Mouse (Mus musculus): Measurements from ENCODE around the gene Fmn2.

Gene Fmn2

GRCm38 (mm10) chr1:174501661-174502030 is at the start of gene Fmn2:
Gene Fmn2, plus strand, starts transcription at chr1:174501825.
- DNase-seq (ENCODE audit: low read depth, low spot score): peak; percentile 29

DNA sequence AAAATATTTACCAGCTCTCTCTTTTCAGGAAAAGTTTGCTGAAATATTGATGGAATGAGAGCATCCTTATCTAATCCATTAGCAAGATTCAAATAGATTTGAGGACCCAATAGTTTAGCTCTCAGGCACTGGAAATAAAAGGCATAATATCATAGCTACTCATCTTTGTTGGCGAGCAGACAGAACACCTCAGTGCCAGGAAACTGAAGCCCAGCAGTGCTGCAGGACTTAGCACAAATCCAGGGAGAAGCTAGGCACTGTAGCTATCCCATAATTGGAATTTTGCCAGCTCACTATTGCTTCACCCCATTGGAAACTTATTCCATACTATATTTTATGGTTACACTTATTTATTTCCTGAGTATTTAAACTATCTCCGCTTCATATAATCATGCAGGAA is 46.5 kb upstream of the Fmn2 start:
- no peak for DNase-seq (ENCODE audit: low read depth, low spot score)

DNA sequence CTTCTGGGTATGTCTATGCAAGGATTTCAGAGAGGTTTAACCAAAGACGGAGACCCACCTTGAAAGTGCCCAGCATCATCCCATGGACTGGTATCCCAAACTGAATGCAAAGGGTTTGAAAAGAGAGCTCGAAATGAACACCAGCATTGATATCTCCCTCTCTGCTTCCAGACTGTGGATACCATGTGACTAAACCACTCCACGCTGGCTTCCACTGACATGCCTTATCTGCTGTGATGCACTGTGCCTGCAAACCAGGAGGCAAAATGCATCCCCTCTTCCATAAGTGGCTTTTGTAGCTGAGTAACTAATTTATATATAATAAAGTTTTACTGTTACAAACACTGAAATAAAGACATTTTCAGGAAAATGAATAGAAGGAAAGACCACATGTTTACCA is 36.2 kb upstream of the Fmn2 start:
- no peak for DNase-seq (ENCODE audit: low read depth, low spot score)

DNA sequence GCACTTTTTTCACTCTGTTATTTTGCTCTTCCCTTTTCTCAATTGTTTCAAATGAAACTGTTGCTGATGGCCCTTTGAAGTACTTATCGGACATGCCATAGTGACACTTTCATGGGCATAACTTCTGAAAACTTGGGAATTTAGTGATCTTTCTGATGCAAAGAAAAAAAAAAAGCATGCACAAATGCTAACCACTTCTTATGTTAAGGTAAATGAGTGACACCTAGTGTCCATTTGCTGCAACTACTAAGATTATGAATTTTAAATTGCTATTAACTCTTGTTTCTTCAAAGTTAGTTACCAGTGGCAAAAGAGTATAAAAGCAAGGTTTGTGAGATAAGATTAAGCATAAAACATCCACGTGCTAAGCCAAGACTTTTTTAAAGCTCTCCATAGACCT is 35.4 kb upstream of the Fmn2 start:
- no peak for DNase-seq (ENCODE audit: low read depth, low spot score)

- DNase-seq (ENCODE audit: low read depth, low spot score): peak; percentile 13
Measured at GRCm38 (mm10) chr1:174469736-174470135, 31.9 kb upstream of the Fmn2 start.

GRCm38 (mm10) chr1:174482567-174482966 is 19.1 kb upstream of the Fmn2 start:
- no peak for DNase-seq (ENCODE audit: low read depth, low spot score)

GRCm38 (mm10) chr1:174500064-174500463 is 1.6 kb upstream of the Fmn2 start:
- no peak for DNase-seq (ENCODE audit: low read depth, low spot score)

DNA sequence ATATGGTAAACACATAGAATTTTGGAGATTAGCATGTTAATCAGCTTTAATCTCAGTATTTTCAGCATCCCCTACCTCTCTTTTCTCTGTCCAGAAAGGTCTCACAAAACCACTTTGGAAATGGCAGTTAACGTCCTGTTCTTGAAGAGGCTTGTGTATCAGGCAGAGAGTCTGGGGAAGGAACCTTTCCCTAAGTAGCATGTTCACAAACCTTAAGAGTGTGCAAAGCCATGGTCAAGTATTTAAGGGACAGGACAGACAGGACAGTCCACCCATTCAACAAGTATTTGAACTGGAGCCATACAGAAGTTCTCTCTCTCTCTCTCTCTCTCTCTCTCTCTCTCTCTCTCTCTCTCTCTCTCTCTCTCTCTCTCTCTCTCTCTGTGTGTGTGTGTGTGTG is 614 bp upstream of the Fmn2 start:
- DNase-seq (ENCODE audit: low read depth, low spot score): no peak

DNA sequence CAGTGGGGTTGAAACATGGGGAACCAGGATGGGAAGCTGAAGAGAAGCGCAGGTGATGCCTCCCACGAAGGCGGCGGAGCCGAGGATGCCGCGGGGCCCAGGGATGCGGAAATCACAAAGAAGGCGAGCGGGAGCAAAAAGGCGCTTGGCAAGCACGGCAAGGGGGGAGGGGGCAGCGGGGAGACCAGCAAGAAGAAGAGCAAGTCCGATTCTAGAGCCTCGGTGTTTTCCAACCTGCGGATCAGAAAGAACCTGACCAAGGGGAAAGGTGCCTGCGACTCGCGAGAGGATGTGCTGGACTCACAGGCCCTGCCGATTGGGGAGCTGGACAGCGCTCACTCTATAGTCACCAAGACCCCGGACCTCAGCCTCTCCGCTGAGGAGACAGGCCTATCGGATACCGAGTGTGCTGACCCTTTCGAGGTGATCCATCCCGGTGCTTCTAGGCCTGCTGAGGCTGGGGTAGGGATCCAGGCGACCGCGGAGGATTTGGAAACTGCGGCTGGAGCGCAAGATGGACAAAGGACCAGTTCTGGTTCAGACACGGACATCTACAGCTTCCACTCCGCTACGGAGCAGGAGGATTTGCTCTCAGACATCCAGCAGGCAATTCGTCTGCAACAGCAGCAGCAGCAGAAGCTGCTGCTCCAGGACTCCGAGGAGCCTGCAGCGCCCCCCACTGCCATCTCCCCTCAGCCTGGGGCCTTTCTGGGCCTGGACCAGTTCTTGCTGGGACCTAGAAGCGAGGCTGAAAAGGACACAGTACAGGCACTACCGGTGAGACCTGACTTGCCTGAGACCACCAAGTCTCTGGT is 613 bp downstream of the Fmn2 start:
- DNase-seq (ENCODE audit: low read depth, low spot score): no peak

- DNase-seq (ENCODE audit: low read depth, low spot score): no peak
Measured at GRCm38 (mm10) chr1:174502846-174503745, 1.5 kb downstream of the Fmn2 start.

- no peak for DNase-seq (ENCODE audit: low read depth, low spot score)
Measured at GRCm38 (mm10) chr1:174508571-174509110, 7.0 kb downstream of the Fmn2 start.

- no peak for DNase-seq (ENCODE audit: low read depth, low spot score)
Measured at GRCm38 (mm10) chr1:174513419-174513818, 11.8 kb downstream of the Fmn2 start.

DNA sequence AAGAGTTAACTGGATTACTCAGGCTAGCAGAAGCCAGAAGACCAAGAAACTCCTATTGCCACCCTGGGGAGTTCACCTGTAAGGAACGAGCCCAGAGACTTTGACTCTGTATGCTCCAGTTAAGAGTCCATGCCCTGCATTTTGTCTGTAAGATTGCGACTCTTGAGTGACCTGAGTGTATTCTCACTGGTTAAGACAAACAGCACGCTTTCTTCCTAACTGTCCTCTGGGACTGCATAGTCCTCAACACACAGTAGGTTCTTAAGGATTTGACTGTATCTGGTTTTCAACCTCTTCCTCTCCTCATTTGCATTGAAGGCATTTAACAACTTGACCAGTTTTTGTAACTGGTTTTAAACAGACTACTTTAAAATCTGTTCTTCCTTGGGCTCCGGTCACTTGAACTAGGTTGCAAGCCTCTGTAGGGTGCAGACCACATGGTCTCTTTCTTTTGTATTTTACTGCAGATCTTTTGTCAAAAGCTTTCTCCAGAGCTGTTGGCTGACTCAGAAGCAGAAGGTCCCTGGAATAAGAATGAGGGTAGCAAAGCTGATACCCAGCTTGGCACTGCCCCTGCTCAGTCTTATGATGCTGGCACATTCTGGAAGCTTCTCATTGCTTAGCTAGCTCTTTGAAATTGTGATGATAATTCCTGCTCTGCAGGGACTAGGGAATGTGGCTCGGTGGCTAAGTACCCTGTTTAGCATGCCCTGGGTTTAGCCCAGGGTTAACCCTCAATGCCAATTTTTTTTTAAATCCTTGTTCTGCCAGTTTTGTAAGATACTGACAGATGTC is 20.5 kb downstream of the Fmn2 start:
- DNase-seq (ENCODE audit: low read depth, low spot score): no peak

- no peak for DNase-seq (ENCODE audit: low read depth, low spot score)
Measured at GRCm38 (mm10) chr1:174522809-174523511, 21.3 kb downstream of the Fmn2 start.

- DNase-seq (ENCODE audit: low read depth, low spot score): no peak
Measured at GRCm38 (mm10) chr1:174523512-174523828, 21.8 kb downstream of the Fmn2 start.

DNA sequence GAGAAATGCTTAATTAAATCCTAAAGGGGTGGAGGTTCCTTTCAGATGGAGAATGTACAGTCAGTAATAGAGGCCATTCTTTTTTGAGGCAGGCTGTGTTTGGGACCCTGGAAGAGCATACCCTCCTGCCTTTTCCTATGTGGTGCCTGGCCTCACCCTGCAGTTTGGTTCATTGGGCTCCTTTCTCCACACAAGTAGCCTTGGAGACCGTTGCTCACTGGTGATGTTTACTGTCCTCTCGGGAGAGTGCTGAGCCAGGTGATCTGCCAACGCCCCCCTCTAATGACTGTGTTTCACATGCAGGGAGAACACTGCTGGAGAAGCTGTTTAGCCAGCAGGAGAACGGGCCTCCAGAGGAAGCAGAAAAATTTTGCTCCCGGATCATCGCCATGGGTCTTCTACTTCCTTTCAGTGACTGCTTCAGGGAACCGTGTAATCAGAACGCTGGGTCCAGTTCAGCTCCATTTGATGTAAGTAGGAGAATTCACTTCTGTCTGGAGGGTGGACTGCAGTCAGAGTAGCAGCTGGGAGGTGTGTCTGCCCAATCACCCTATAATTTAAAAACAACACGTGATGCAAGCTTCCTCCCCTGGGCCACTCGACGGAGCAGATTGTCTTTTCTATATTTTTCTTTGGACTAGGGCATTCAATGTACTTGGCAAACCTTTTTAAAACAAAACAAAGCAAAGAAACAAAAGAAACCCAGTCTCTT is 35.3 kb downstream of the Fmn2 start:
- DNase-seq (ENCODE audit: low read depth, low spot score): no peak

DNA sequence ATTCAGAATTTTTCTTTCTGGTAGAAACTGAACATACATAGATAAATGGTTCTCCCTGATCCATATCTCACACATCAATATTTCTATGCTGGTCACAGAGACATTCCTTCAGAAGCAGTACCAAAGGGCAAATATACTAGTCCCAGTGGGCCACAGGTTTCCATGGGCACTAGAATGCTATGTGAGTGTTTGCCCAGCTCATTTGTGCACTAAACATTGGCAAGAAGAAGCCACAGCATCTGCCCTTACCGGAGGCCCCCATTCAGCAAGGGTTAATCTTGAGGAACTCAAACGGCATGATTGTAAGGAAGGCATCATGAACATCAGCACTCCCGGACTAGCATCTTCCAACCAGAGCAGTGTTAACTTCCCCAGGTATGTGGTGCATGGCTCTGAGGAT is 35.9 kb downstream of the Fmn2 start:
- DNase-seq (ENCODE audit: low read depth, low spot score): no peak

GRCm38 (mm10) chr1:174548291-174548690 is 46.7 kb downstream of the Fmn2 start:
- no peak for DNase-seq (ENCODE audit: low read depth, low spot score)

GRCm38 (mm10) chr1:174553272-174554007 is 51.8 kb downstream of the Fmn2 start:
- DNase-seq (ENCODE audit: low read depth, low spot score): peak; percentile 28

DNA sequence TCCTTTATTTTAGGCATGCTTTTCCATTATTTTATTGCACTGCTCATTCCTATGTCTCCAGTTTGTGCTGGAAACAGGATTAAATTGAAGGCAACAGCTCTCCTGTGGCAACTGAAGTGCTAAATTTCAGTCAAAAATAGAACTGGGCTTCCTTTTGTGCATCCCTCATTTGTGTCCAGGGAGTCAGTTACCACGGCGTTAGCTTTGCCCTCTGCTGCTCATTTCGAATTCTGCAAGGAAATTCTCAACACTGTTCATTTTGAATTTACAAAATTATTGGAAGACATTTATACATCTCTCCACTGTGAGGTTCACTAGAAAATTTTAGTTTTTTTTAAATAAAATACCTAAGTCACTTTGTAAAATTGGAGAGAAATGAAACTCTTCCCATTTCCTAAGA is 53.8 kb downstream of the Fmn2 start:
- DNase-seq (ENCODE audit: low read depth, low spot score): no peak
